In genomic region chr17:8508305-8509141, GRCm38 (mm10) we compare ENCODE assay signal across 8 mouse cellular contexts. TPM values are rescaled to one million over a fixed set of nuclear protein-coding genes. Genes with fewer than 3 reads are reported as not detected.
DNase-seq lines count a peak whose midpoint lies in the region; ATAC-seq and TF ChIP-seq lines count a peak whose summit lies in the region.
"Had no signal": no experiment of that assay in that cellular context is flagged by ENCODE, and none has a peak within 500 bp of the region (broad histone marks: within the 10 kb centered on the region; RNA-seq: fewer than 3 reads in every experiment).

No protein-coding gene starts in this region.

- H3K9me3 ChIP-seq in intestine, embryonic 14.5 days (ENCODE audit: control insufficient read depth, low read length), result no peaks in the 10 kb centered on the region

- H3K9ac ChIP-seq in intestine, embryonic 14.5 days (ENCODE audit: low read length), result no peak overlapping the region

- peaks cover 15% of the 10 kb centered on the region for H3K4me1 ChIP-seq in intestine, embryonic 14.5 days (replicated peaks; ENCODE audit: control insufficient read depth, insufficient read depth, low read length)

- peaks cover 15% of the 10 kb centered on the region for H3K27me3 ChIP-seq in intestine, embryonic 14.5 days (replicated peaks; ENCODE audit: control insufficient read depth, insufficient read depth, low read length)
- H3K27me3 ChIP-seq in myocyte (ENCODE audit: control insufficient read depth, insufficient read depth, insufficient read length), result no peaks in the 10 kb centered on the region

- H3ac ChIP-seq in myocyte (ENCODE audit: control insufficient read depth, insufficient read length), result no peak overlapping the region

- H3K4me2 ChIP-seq in intestine, embryonic 14.5 days (ENCODE audit: low read length), result peak overlapping the region; percentile 43
- peak overlapping the region; percentile 42 for H3K4me2 ChIP-seq in myocyte (ENCODE audit: low read depth)

- intact Hi-C loops in left cerebral cortex, postnatal 25 days (cut with DNase I), result loop anchor here (1.0 kb wide), 2 partner anchors 17 to 20 kb away; partner anchors contain the start of gene Pde10a

- no peaks in the 10 kb centered on the region for H3K36me3 ChIP-seq in intestine, embryonic 14.5 days (ENCODE audit: control insufficient read depth, insufficient read depth, low read length)
- no peaks in the 10 kb centered on the region for H3K36me3 ChIP-seq in myocyte (ENCODE audit: control insufficient read depth, insufficient read depth)

- TF ChIP-seq POLR2A in myocyte (IDR thresholded peaks at IDR 0.05; ENCODE audit: insufficient read length, low read depth), result no peak

- ATAC-seq in granulocyte monocyte progenitor cell, adult 5-6 weeks (replicated peaks; ENCODE audit: poor library complexity, severe bottlenecking), result peak; percentile 62
- peak; percentile 86 for ATAC-seq in intestine, embryonic 14.5 days (replicated peaks; ENCODE audit: low FRiP score, low TSS enrichment, low read depth)

- no peaks in the 10 kb centered on the region for H3K79me2 ChIP-seq in myocyte (ENCODE audit: control insufficient read depth, insufficient read depth)

- no peak overlapping the region for H3K4me3 ChIP-seq in intestine, embryonic 14.5 days (ENCODE audit: low read depth, low read length)
- H3K4me3 ChIP-seq in myocyte, result no peak overlapping the region

- under 1% methylated on average over 16 of the region's 16 CpGs for WGBS in intestine, embryonic 14.5 days

- no peak overlapping the region for H3K27ac ChIP-seq in intestine, embryonic 14.5 days (ENCODE audit: low read depth)

- DNase-seq in adrenal gland, postnatal 4 days (ENCODE audit: low spot score in 2 of 2), result peak; percentile 58 to 71
- DNase-seq in embryo, embryonic 11.5 days (ENCODE audit: low read depth, low spot score), result peak; percentile 76
- peak; percentile 90 for DNase-seq in intestine, embryonic 14.5 days (ENCODE audit: low spot score)
- peak; percentile 76 to 89 for DNase-seq in left cerebral cortex, postnatal 25 days (ENCODE audit: low spot score in 2 of 2)
- peak; percentile 81 for DNase-seq in thymus, postnatal 0 days (ENCODE audit: low spot score)

TF ChIP-seq in myocyte, 11 proteins besides CTCF, POLR2A, EP300 and RAD21:
- no peak for TF ChIP-seq USF1 (IDR thresholded peaks at IDR 0.05; ENCODE audit: low read depth)
- no peak for TF ChIP-seq E2F4 (IDR thresholded peaks at IDR 0.05; ENCODE audit: insufficient read depth)
- no peak for TF ChIP-seq SRF (IDR thresholded peaks at IDR 0.05; ENCODE audit: control insufficient read depth, insufficient read length, low read depth)
- TF ChIP-seq MYOG (IDR thresholded peaks at IDR 0.05; ENCODE audit: control insufficient read depth in 1 of 3, insufficient read depth in 1 of 3, insufficient read length in 2 of 3, low read depth in 2 of 3), result no peak
- no peak for TF ChIP-seq MYOD1 (IDR thresholded peaks at IDR 0.05; ENCODE audit: control insufficient read depth in 1 of 3, insufficient read length in 2 of 3, low read depth in 2 of 3)
- TF ChIP-seq CEBPB (IDR thresholded peaks at IDR 0.05; ENCODE audit: insufficient read depth, poor library complexity, severe bottlenecking), result no peak
TF ChIP-seq in myocyte: peak in this region for 0.

RNA-seq across cellular contexts. Expression of gene Pde10a, which starts 16.6 kb away (rescaled TPM):
- total RNA-seq in adrenal gland, postnatal 4 days (2021), result 10 to 100 TPM; 20.2 to 21.3 TPM
- not detected in 2 replicates for total RNA-seq in granulocyte monocyte progenitor cell, adult 5-6 weeks (2014; fragmentation: Nextera tagmentation)
- 0.36 and 0.69 TPM in 2 replicates for total RNA-seq in granulocyte monocyte progenitor cell, adult 5-6 weeks (2017)
- polyA plus RNA-seq in intestine, embryonic 14.5 days (2014; fragmentation: Nextera tagmentation; extraction: Ambion mirVana), result 1.1 and 1.4 TPM in 2 replicates
- total RNA-seq in left cerebral cortex, postnatal 25 days (2021), result 100 to 1,000 TPM in 1 of 2 experiments, 10 to 100 TPM in 1; 64.8 to 174 TPM
- 0.34 TPM for polyA plus RNA-seq in myocyte (2012; fragmentation: generic; extraction: Trizol)
- polyA plus RNA-seq in thymus, postnatal 0 days (2015; fragmentation: Nextera tagmentation; extraction: Ambion mirVana), result 3.1 and 3.3 TPM in 2 replicates

RNA-seq across cellular contexts. Expression of gene Gm17087, which starts 58.2 kb away (rescaled TPM):
- total RNA-seq in adrenal gland, postnatal 4 days (2021), result not detected
- not detected in 2 replicates for total RNA-seq in granulocyte monocyte progenitor cell, adult 5-6 weeks (2014; fragmentation: Nextera tagmentation)
- not detected in 2 replicates for total RNA-seq in granulocyte monocyte progenitor cell, adult 5-6 weeks (2017)
- polyA plus RNA-seq in intestine, embryonic 14.5 days (2014; fragmentation: Nextera tagmentation; extraction: Ambion mirVana), result not detected in 2 replicates
- total RNA-seq in left cerebral cortex, postnatal 25 days (2021), result not detected
- not detected for polyA plus RNA-seq in myocyte (2012; fragmentation: generic; extraction: Trizol)
- polyA plus RNA-seq in thymus, postnatal 0 days (2015; fragmentation: Nextera tagmentation; extraction: Ambion mirVana), result not detected in 2 replicates
- polyA plus RNA-seq: frontal cortex, adult 2 months had no signal

Comparison
In these comparisons a context has a peak if more than half of its experiments do, and no peak if none do; other contexts are left out.
1. RNA of gene Pde10a, which starts 16.6 kb away (total RNA-seq): 64.8 to 174 TPM in left cerebral cortex, postnatal 25 days and 20.2 to 21.3 TPM in adrenal gland, postnatal 4 days; 0.36 to 0.69 TPM in granulocyte monocyte progenitor cell, adult 5-6 weeks; every median in the first group is over 10 times any median in the second.
2. Peak in every context shown above with its lines, with median percentiles within 50 percentile points of each other: DNase-seq.